Mouse (Mus musculus): ENCODE measurements around the gene Ctbp2. TPM values are rescaled to one million over a fixed set of nuclear protein-coding genes. Genes with fewer than 3 reads are reported as not detected.

Ctbp2 gene
- total and polyA plus RNA-seq, 3 experiments = 74.9 to 90.7 TPM; not detected in 1

GRCm38 (mm10) chr7:133052819-133053218 lies 71.3 kb downstream of the Ctbp2 start (continued):
- TF ChIP-seq POLR2AphosphoS5 (IDR thresholded peaks at IDR 0.05; ENCODE audit: borderline replicate concordance, low read depth, low read length) (no peak), HCFC1 (IDR thresholded peaks at IDR 0.05; ENCODE audit: low read depth, low read length) (no peak)

- H3K79me2 ChIP-seq (ENCODE audit: control insufficient read depth, insufficient read depth, low read length, poor library complexity) = no peaks in the 10 kb centered on the region; the same call in 1 of the 2 replicates
- peaks cover 5 to 12% of the 10 kb centered on the region in 2 experiments for H3K36me3 ChIP-seq (ENCODE audit: control insufficient read depth in 1 of 2, insufficient read depth in 2 of 2, low read length in 2 of 2)
- no peak overlapping the region for H3K9ac ChIP-seq (ENCODE audit: control insufficient read depth, low read depth, low read length, poor library complexity, severe bottlenecking)
- DNase-seq (ENCODE audit: low read depth, low spot score) = no peak
- no peaks in the 10 kb centered on the region for H3K9me3 ChIP-seq (replicated peaks; ENCODE audit: insufficient read depth, low read length)
- no peak overlapping the region for H3K27ac ChIP-seq (ENCODE audit: control insufficient read depth, low read depth, low read length)
- peaks cover 8 to 18% of the 10 kb centered on the region in 2 experiments for H3K4me1 ChIP-seq (ENCODE audit: control insufficient read depth in 1 of 2, insufficient read depth in 2 of 2, low read length in 2 of 2)
- TF ChIP-seq MYB (IDR thresholded peaks at IDR 0.05; ENCODE audit: low read depth, low read length) (no peak), POLR2A (IDR thresholded peaks at IDR 0.05; ENCODE audit: control insufficient read depth in 1 of 2, insufficient read depth in 1 of 2, low read depth in 1 of 2, low read length in 2 of 2, poor library complexity in 1 of 2) (no peak), ZMIZ1 (IDR thresholded peaks at IDR 0.05; ENCODE audit: low read depth, low read length) (no peak), USF2 (IDR thresholded peaks at IDR 0.05; ENCODE audit: borderline replicate concordance in 1 of 2, insufficient read depth in 1 of 2, low read depth in 1 of 2, low read length in 2 of 2) (no peak), ETS1 (IDR thresholded peaks at IDR 0.05; ENCODE audit: low read depth, low read length) (no peak), ZC3H11A (IDR thresholded peaks at IDR 0.05; ENCODE audit: low read depth, low read length) (no peak), GABPA (IDR thresholded peaks at IDR 0.05; ENCODE audit: low read depth, low read length) (no peak), MAZ (IDR thresholded peaks at IDR 0.05; ENCODE audit: low read depth, low read length) (no peak), CHD2 (IDR thresholded peaks at IDR 0.05; ENCODE audit: low read length) (no peak)
- H3K4me3 ChIP-seq (ENCODE audit: control insufficient read depth in 1 of 2, insufficient read depth in 1 of 2, low read depth in 2 of 2, low read length in 2 of 2) = no peak overlapping the region
- no peaks in the 10 kb centered on the region for H3K27me3 ChIP-seq (ENCODE audit: control insufficient read depth in 1 of 2, insufficient read depth in 2 of 2, low read length in 2 of 2)
Measured at GRCm38 (mm10) chr7:133050681-133051080, 73.5 kb downstream of the Ctbp2 start.

GRCm38 (mm10) chr7:133048085-133048630 lies 76.0 kb downstream of the Ctbp2 start:
- Histone ChIP-seq H3K4me1 (ENCODE audit: control insufficient read depth in 1 of 2, insufficient read depth in 2 of 2, low read length in 2 of 2) (peaks cover 8 to 18% of the 10 kb centered on the region in 2 experiments), H3K36me3 (ENCODE audit: control insufficient read depth in 1 of 2, insufficient read depth in 2 of 2, low read length in 2 of 2) (peaks cover 5 to 10% of the 10 kb centered on the region in 2 experiments), H3K4me3 (ENCODE audit: control insufficient read depth in 1 of 2, insufficient read depth in 1 of 2, low read depth in 2 of 2, low read length in 2 of 2) (no peak overlapping the region), H3K27me3 (ENCODE audit: control insufficient read depth in 1 of 2, insufficient read depth in 2 of 2, low read length in 2 of 2) (no peaks in the 10 kb centered on the region), H3K79me2 (ENCODE audit: control insufficient read depth, insufficient read depth, low read length, poor library complexity) (peaks cover 1% of the 10 kb centered on the region; the same call in 1 of the 2 replicates), H3K27ac (ENCODE audit: control insufficient read depth, low read depth, low read length) (no peak overlapping the region), H3K9ac (ENCODE audit: control insufficient read depth, low read depth, low read length, poor library complexity, severe bottlenecking) (no peak overlapping the region), H3K9me3 (replicated peaks; ENCODE audit: insufficient read depth, low read length) (no peaks in the 10 kb centered on the region)
- DNase-seq (ENCODE audit: low read depth, low spot score) = peak; percentile 24
- TF ChIP-seq HCFC1 (IDR thresholded peaks at IDR 0.05; ENCODE audit: low read depth, low read length) (no peak), MAX (IDR thresholded peaks at IDR 0.05; ENCODE audit: low read length) (no peak), ZMIZ1 (IDR thresholded peaks at IDR 0.05; ENCODE audit: low read depth, low read length) (no peak), BHLHE40 (IDR thresholded peaks at IDR 0.05; ENCODE audit: borderline replicate concordance, low read depth, low read length) (no peak), ZNF384 (IDR thresholded peaks at IDR 0.05; ENCODE audit: low read depth, low read length) (no peak), ETS1 (IDR thresholded peaks at IDR 0.05; ENCODE audit: low read depth, low read length) (no peak), MYB (IDR thresholded peaks at IDR 0.05; ENCODE audit: low read depth, low read length) (no peak), CHD2 (IDR thresholded peaks at IDR 0.05; ENCODE audit: low read length) (no peak), GATA1 (IDR thresholded peaks at IDR 0.05; ENCODE audit: low read depth, low read length) (no peak), CHD1 (IDR thresholded peaks at IDR 0.05; ENCODE audit: low read depth, low read length) (no peak), KAT2A (conservative IDR thresholded peaks at IDR 0.05; ENCODE audit: low read depth, low read length) (no peak), USF1 (IDR thresholded peaks at IDR 0.05; ENCODE audit: low read depth, low read length) (no peak), POLR2AphosphoS5 (IDR thresholded peaks at IDR 0.05; ENCODE audit: borderline replicate concordance, low read depth, low read length) (no peak), ZC3H11A (IDR thresholded peaks at IDR 0.05; ENCODE audit: low read depth, low read length) (no peak), MEF2A (IDR thresholded peaks at IDR 0.05; ENCODE audit: extremely low read depth, insufficient replicate concordance, low read depth, low read length, poor library complexity, severe bottlenecking) (no peak), CTCF (IDR thresholded peaks at IDR 0.05 in 2 of 3, conservative IDR thresholded peaks at IDR 0.05 in 1 of 3; ENCODE audit: control insufficient read depth in 1 of 3, insufficient read depth in 1 of 3, low read depth in 2 of 3, low read length in 3 of 3, poor library complexity in 1 of 3, severe bottlenecking in 1 of 3) (no peak), MAFK (IDR thresholded peaks at IDR 0.05; ENCODE audit: borderline replicate concordance, low read depth, low read length) (no peak), POLR2A (IDR thresholded peaks at IDR 0.05; ENCODE audit: control insufficient read depth in 1 of 2, insufficient read depth in 1 of 2, low read depth in 1 of 2, low read length in 2 of 2, poor library complexity in 1 of 2) (no peak), GABPA (IDR thresholded peaks at IDR 0.05; ENCODE audit: low read depth, low read length) (no peak), RAD21 (IDR thresholded peaks at IDR 0.05; ENCODE audit: low read depth, low read length) (no peak)
